Comparison of ENCODE assay signal across 8 mouse cellular contexts in the genomic region with DNA sequence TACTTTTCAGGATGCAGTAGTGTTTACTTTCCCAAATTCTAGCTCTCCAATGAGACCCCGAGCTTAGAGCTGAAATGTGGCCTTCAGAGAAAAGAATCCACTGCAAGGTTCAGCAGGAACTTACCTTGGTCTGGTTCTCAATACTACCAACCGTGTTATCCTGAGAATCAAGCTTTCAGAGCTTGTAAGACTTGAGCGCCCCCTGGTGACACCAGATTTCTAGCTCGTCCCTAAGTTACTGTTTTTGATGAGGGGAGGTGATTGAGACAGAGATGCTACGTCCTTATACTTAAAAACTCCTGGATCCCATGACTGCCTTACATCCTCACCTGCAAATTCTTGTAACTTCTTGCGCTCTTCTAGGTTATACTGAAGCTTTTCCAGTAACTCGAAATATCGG. TPM values are rescaled to one million over a fixed set of nuclear protein-coding genes. Genes with fewer than 3 reads are reported as not detected.
DNase-seq lines count a peak whose midpoint lies in the region; ATAC-seq and TF ChIP-seq lines count a peak whose summit lies in the region.

No protein-coding gene starts in this region.

- no peak overlapping the region for H3K27ac ChIP-seq in midbrain, postnatal 0 days (ENCODE audit: low read depth, low read length)
- no peak overlapping the region for H3K27ac ChIP-seq in stomach, postnatal 0 days (replicated peaks)

- H3K9me3 ChIP-seq in midbrain, postnatal 0 days (ENCODE audit: low read length), result no peaks in the 10 kb centered on the region
- H3K9me3 ChIP-seq in stomach, postnatal 0 days (ENCODE audit: control insufficient read depth, low read length), result no peaks in the 10 kb centered on the region

- peak; percentile 73; the same call in 1 of the 2 replicates for ATAC-seq in common myeloid progenitor, adult 5-6 weeks (replicated peaks; ENCODE audit: low read depth, poor library complexity, severe bottlenecking)
- no peak for ATAC-seq in midbrain, postnatal 0 days (ENCODE audit: low FRiP score)
- ATAC-seq in stomach, postnatal 0 days (ENCODE audit: low FRiP score, low TSS enrichment), result no peak

- 12% methylated on average over 8 of the region's 8 CpGs for WGBS in midbrain, postnatal 0 days
- 12% methylated on average over 8 of the region's 8 CpGs for WGBS in stomach, postnatal 0 days

- H3K9ac ChIP-seq in midbrain, postnatal 0 days (replicated peaks; ENCODE audit: low read length, poor library complexity, severe bottlenecking), result no peak overlapping the region
- no peak overlapping the region for H3K9ac ChIP-seq in stomach, postnatal 0 days (ENCODE audit: low read length)

- TF ChIP-seq EP300 in stomach, postnatal 0 days (optimal IDR thresholded peaks at IDR 0.05), result no peak

- no peaks in the 10 kb centered on the region for H3K36me3 ChIP-seq in midbrain, postnatal 0 days (ENCODE audit: insufficient read depth, low read length)
- no peaks in the 10 kb centered on the region for H3K36me3 ChIP-seq in stomach, postnatal 0 days (ENCODE audit: control insufficient read depth, insufficient read depth, low read length)

- H3K4me3 ChIP-seq in midbrain, postnatal 0 days (ENCODE audit: low read depth, low read length), result no peak overlapping the region
- H3K4me3 ChIP-seq in stomach, postnatal 0 days (ENCODE audit: low read depth, low read length), result no peak overlapping the region

- no peaks in the 10 kb centered on the region for H3K4me1 ChIP-seq in midbrain, postnatal 0 days (ENCODE audit: insufficient read depth, low read length)
- H3K4me1 ChIP-seq in stomach, postnatal 0 days (replicated peaks; ENCODE audit: control insufficient read depth, insufficient read depth), result no peaks in the 10 kb centered on the region

- peak; percentile 47 to 91 for DNase-seq in heart, adult 18-20 months
- DNase-seq in heart, adult 11 months, result no peak
- DNase-seq in adipocyte (ENCODE audit: low spot score), result peak; percentile 86
- peak; percentile 85 for DNase-seq in heart, postnatal 4 days
- peak; percentile 36 for DNase-seq in left cerebral cortex, adult 11 months (ENCODE audit: low spot score)
- DNase-seq in midbrain, postnatal 0 days (ENCODE audit: low spot score), result peak; percentile 94
- DNase-seq in stomach, postnatal 0 days (ENCODE audit: low spot score), result peak; percentile 82

- H3K27me3 ChIP-seq in midbrain, postnatal 0 days (ENCODE audit: insufficient read depth, low read length), result no peaks in the 10 kb centered on the region
- H3K27me3 ChIP-seq in stomach, postnatal 0 days (ENCODE audit: control insufficient read depth, insufficient read depth, low read length), result no peaks in the 10 kb centered on the region

- peak; percentile 88 for TF ChIP-seq CTCF in midbrain, postnatal 0 days (IDR thresholded peaks at IDR 0.05)
- peak; percentile 89 for TF ChIP-seq CTCF in stomach, postnatal 0 days (IDR thresholded peaks at IDR 0.05; ENCODE audit: low read depth)

- no peak overlapping the region for H3K4me2 ChIP-seq in midbrain, postnatal 0 days (ENCODE audit: low read depth, low read length, poor library complexity, severe bottlenecking)
- no peak overlapping the region for H3K4me2 ChIP-seq in stomach, postnatal 0 days (replicated peaks; ENCODE audit: low read depth)

RNA-seq across cellular contexts. Expression of a gene that starts 9.7 kb away (rescaled TPM):
- total RNA-seq in heart, adult 18-20 months (2021), result not detected
- not detected in 2 replicates for total RNA-seq in common myeloid progenitor, adult 5-6 weeks (2017)
- total RNA-seq in heart, postnatal 4 days (2021), result not detected
- total RNA-seq in midbrain, postnatal 0 days (2014; rRNA removed), result not detected in 2 replicates
- 0.02 TPM in 1 of 2 replicates, not detected in the other for polyA plus RNA-seq in midbrain, postnatal 0 days (2015; fragmentation: Nextera tagmentation; extraction: Ambion mirVana)
- polyA plus RNA-seq in stomach, postnatal 0 days (2015; fragmentation: Nextera tagmentation; extraction: Ambion mirVana), result 0.01 and 0.04 TPM in 2 replicates

RNA-seq across cellular contexts. Expression of a gene that starts 17.0 kb away (rescaled TPM):
- total RNA-seq in heart, adult 18-20 months (2021), result 100 to 1,000 TPM; 113 to 144 TPM
- total RNA-seq in common myeloid progenitor, adult 5-6 weeks (2017), result 272 and 336 TPM in 2 replicates
- total RNA-seq in heart, postnatal 4 days (2021), result 100 to 1,000 TPM; 200 to 203 TPM
- total RNA-seq in midbrain, postnatal 0 days (2014; rRNA removed), result 61.9 and 77.1 TPM in 2 replicates
- 269 and 301 TPM in 2 replicates for polyA plus RNA-seq in midbrain, postnatal 0 days (2015; fragmentation: Nextera tagmentation; extraction: Ambion mirVana)
- 613 and 617 TPM in 2 replicates for polyA plus RNA-seq in stomach, postnatal 0 days (2015; fragmentation: Nextera tagmentation; extraction: Ambion mirVana)

RNA-seq across cellular contexts. Expression of a gene that starts 17.0 kb away (rescaled TPM):
- total RNA-seq in heart, adult 18-20 months (2021), result 1 to 10 TPM; 3.1 to 4.4 TPM
- total RNA-seq in common myeloid progenitor, adult 5-6 weeks (2017), result 3.2 TPM in 1 of 2 replicates, not detected in the other
- total RNA-seq in heart, postnatal 4 days (2021), result 1 to 10 TPM; 3.3 to 3.7 TPM
- total RNA-seq in midbrain, postnatal 0 days (2014; rRNA removed), result 2.7 and 3.8 TPM in 2 replicates
- polyA plus RNA-seq in midbrain, postnatal 0 days (2015; fragmentation: Nextera tagmentation; extraction: Ambion mirVana), result 2.6 and 3.0 TPM in 2 replicates
- 1.0 and 1.3 TPM in 2 replicates for polyA plus RNA-seq in stomach, postnatal 0 days (2015; fragmentation: Nextera tagmentation; extraction: Ambion mirVana)

RNA-seq across cellular contexts. Expression of a gene that starts 39.1 kb away (rescaled TPM):
- 1 to 10 TPM; 1.2 to 2.7 TPM for total RNA-seq in heart, adult 18-20 months (2021)
- total RNA-seq in common myeloid progenitor, adult 5-6 weeks (2017), result not detected in 2 replicates
- 1 to 10 TPM; 1.1 to 2.9 TPM for total RNA-seq in heart, postnatal 4 days (2021)
- total RNA-seq in midbrain, postnatal 0 days (2014; rRNA removed), result 105 and 147 TPM in 2 replicates
- 120 and 144 TPM in 2 replicates for polyA plus RNA-seq in midbrain, postnatal 0 days (2015; fragmentation: Nextera tagmentation; extraction: Ambion mirVana)
- polyA plus RNA-seq in stomach, postnatal 0 days (2015; fragmentation: Nextera tagmentation; extraction: Ambion mirVana), result 625 and 652 TPM in 2 replicates

RNA-seq across cellular contexts. Expression of a gene that starts 41.4 kb away (rescaled TPM):
- 10 to 100 TPM; 87.5 to 93.6 TPM for total RNA-seq in heart, adult 18-20 months (2021)
- 12.2 and 22.1 TPM in 2 replicates for total RNA-seq in common myeloid progenitor, adult 5-6 weeks (2017)
- total RNA-seq in heart, postnatal 4 days (2021), result 10 to 100 TPM; 22.4 to 22.8 TPM
- total RNA-seq in midbrain, postnatal 0 days (2014; rRNA removed), result 16.9 and 22.1 TPM in 2 replicates
- polyA plus RNA-seq in midbrain, postnatal 0 days (2015; fragmentation: Nextera tagmentation; extraction: Ambion mirVana), result 18.5 and 20.0 TPM in 2 replicates
- polyA plus RNA-seq in stomach, postnatal 0 days (2015; fragmentation: Nextera tagmentation; extraction: Ambion mirVana), result 13.9 and 14.1 TPM in 2 replicates
